Mouse (Mus musculus) ES-E14 (cell line): ENCODE measurements at regions not wholly inside any gene's neighbourhood (a gene's known extent, or its start where the extent isn't known, plus 50 kb on each side); places are given as distances from the start of the nearest gene placed in this dataset.

Source experiments
- DNase-seq: peaks from one replicate; pipeline ENCODE4 v3.0.0-alpha.2; 2013; ENCODE audit warnings: low read depth, low spot score
- H3K27ac ChIP-seq: 2 replicates; pipeline ENCODE4 v1.5.1; 2012; ENCODE audit warnings: low read depth, mild to moderate bottlenecking, low read length, moderate library complexity, mixed read lengths; ENCODE audit not compliant: poor library complexity, insufficient read depth, severe bottlenecking
- H3K36me3 ChIP-seq: 2 replicates; pipeline ENCODE4 v1.6.1; 2012; ENCODE audit warnings: mild to moderate bottlenecking, low read length, moderate library complexity, mixed read lengths; ENCODE audit not compliant: control insufficient read depth, poor library complexity, insufficient read depth, severe bottlenecking
- H3K4me1 ChIP-seq, 2 experiments: fragments of 150-350 bp in 1 of 2; sonication (generic) in 1 of 2; 2 replicates each; pipeline ENCODE4 v1.6.1; 2012; ENCODE audit warnings: low read length in 2 of 2, mild to moderate bottlenecking in 1 of 2, mixed read lengths in 1 of 2; ENCODE audit not compliant: control insufficient read depth in 2 of 2, insufficient read depth in 2 of 2, poor library complexity in 1 of 2
- H3K4me3 ChIP-seq, 2 experiments: fragments of 150-350 bp in 1 of 2; sonication (generic) in 1 of 2; 2 replicates each; pipeline ENCODE4 v1.5.1; 2012; ENCODE audit warnings: low read length in 2 of 2, low read depth in 1 of 2, mild to moderate bottlenecking in 1 of 2, mixed read lengths in 1 of 2; ENCODE audit not compliant: insufficient read depth in 1 of 2, poor library complexity in 1 of 2, severe bottlenecking in 1 of 2
- H3K9ac ChIP-seq: 2 replicates; pipeline ENCODE4 v1.6.1; 2012; ENCODE audit warnings: low read depth, mild to moderate bottlenecking, low read length, mixed read lengths; ENCODE audit not compliant: poor library complexity, insufficient read depth, severe bottlenecking
- H3K9me3 ChIP-seq: fragments of 150-350 bp; sonication (generic); 2 replicates; pipeline ENCODE4 v1.6.1; 2012; ENCODE audit warnings: low read depth, mild to moderate bottlenecking, low read length; ENCODE audit not compliant: control insufficient read depth, insufficient read depth
- CHD2 ChIP-seq: IDR thresholded peaks from 2 replicates; pipeline ENCODE4 v1.6.1; 2014; ENCODE audit warnings: mild to moderate bottlenecking, low read depth, low read length, inconsistent platforms
- HCFC1 ChIP-seq: IDR thresholded peaks from 2 replicates; pipeline ENCODE4 v1.6.1; 2012; ENCODE audit warnings: low read length, inconsistent platforms, borderline replicate concordance; ENCODE audit not compliant: insufficient read depth
- MAFK ChIP-seq: IDR thresholded peaks from 2 replicates; pipeline ENCODE4 v1.6.1; 2014; ENCODE audit warnings: mild to moderate bottlenecking, low read depth, low read length, inconsistent platforms; ENCODE audit not compliant: insufficient read depth
- ZC3H11A ChIP-seq: IDR thresholded peaks from 2 replicates; pipeline ENCODE4 v1.6.1; 2012; ENCODE audit warnings: low read depth, mild to moderate bottlenecking, inconsistent platforms, low read length, borderline replicate concordance
- ZNF384 ChIP-seq: IDR thresholded peaks from 2 replicates; pipeline ENCODE4 v1.6.1; 2012; ENCODE audit warnings: low read depth, low read length, inconsistent platforms
- in situ Hi-C, 2 experiments: fragments of 600-800 bp; cut with MboI; formaldehyde crosslinking; loops; one replicate each; pipeline ENCODE4 v1.15.1; 2025; ENCODE audit warnings: low sequenced_read_pairs in 2 of 2, inconsistent platforms in 1 of 2; ENCODE audit not compliant: unreplicated experiment in 2 of 2

DNA sequence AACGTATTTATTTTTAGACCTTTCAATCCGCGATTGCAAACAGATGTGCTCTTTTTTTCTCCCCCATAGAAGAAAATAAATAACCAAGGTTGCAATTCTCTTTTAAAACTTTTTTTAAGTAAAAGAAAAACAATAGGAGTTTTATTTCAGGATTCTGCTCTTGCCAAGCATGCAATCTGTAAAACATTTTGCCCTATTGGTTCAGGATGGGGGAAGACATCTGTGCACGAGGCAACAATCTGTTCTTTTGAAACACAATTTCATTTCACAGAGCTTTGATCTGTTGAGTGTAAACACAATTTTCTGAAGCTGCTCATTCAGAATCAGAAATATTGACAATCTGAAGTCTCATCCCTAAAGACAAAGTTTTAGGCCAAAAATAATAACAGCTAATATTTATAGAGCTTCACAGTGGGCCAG, 271.8 kb upstream of the Cblb start:
- in situ Hi-C loops: no loop called here
- H3K27ac ChIP-seq: no peak overlapping the region
- no peak for TF ChIP-seq MAFK
- no peak for TF ChIP-seq ZC3H11A
- no peak for TF ChIP-seq HCFC1
- no peak for TF ChIP-seq ZNF384
- TF ChIP-seq CHD2: no peak
- no peak for DNase-seq
- H3K9ac ChIP-seq: no peak overlapping the region
- H3K4me1 ChIP-seq: no peaks in the 10 kb centered on the region
- H3K9me3 ChIP-seq: no peaks in the 10 kb centered on the region
- no peaks in the 10 kb centered on the region for H3K36me3 ChIP-seq
- no peak overlapping the region for H3K4me3 ChIP-seq

DNA sequence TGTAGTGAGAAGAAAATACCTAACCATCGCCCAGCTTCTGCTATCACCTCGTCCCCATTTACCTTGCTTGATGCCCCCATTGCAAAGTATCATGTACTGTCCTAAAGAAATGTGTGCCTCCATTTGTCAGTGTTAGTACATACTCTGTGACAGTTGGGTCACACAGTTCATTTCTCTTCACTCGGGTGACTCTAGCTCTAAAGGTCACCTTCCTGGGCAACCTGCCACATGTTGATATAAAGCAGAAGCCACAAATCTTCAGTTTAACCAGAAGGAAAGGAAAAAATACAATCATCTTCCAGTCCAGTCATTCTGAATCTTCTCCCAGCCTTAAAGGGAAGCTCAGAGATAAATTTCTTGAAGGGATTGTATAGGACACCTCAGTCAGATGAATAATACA, 263.5 kb upstream of the Cblb start:
- Histone ChIP-seq H3K27ac (no peak overlapping the region), H3K9ac (no peak overlapping the region), H3K4me1 (no peaks in the 10 kb centered on the region)

DNA sequence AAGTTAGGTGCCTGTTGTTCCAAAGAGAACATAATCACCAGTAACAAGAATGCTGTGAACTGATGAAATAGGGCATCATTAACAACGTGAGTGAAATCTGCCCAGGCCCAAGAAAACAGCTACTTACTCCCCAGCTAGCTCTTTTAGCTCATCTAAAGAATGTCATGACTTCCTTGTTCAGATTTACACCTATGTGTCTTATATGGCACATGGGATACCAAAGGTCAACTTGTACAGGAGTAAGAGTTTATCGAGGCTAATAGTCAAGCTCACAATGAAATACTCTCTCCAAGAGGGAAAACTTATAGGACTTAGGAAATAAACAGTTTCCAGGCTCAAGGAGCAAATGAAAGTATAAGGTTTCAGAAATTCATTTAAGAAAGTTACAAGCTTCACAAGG, 252.1 kb upstream of the Cblb start:
- H3K9ac ChIP-seq: no peak overlapping the region
- no peaks in the 10 kb centered on the region for H3K36me3 ChIP-seq
- H3K4me1 ChIP-seq: no peaks in the 10 kb centered on the region
- H3K27ac ChIP-seq: no peak overlapping the region
- in situ Hi-C loops: no loop called here
- H3K4me3 ChIP-seq: no peak overlapping the region
- TF ChIP-seq ZC3H11A: no peak
- TF ChIP-seq CHD2: no peak
- no peaks in the 10 kb centered on the region for H3K9me3 ChIP-seq
- DNase-seq: no peak

More for the DNA sequence above, 263.5 kb upstream of the Cblb start:
- Histone ChIP-seq H3K36me3 (no peaks in the 10 kb centered on the region), H3K9me3 (no peaks in the 10 kb centered on the region), H3K4me3 (no peak overlapping the region)
- in situ Hi-C loops: no loop called here
- no peak for DNase-seq
- no peak for TF ChIP-seq CHD2
- no peak for TF ChIP-seq ZNF384
- no peak for TF ChIP-seq MAFK
- no peak for TF ChIP-seq HCFC1

DNA sequence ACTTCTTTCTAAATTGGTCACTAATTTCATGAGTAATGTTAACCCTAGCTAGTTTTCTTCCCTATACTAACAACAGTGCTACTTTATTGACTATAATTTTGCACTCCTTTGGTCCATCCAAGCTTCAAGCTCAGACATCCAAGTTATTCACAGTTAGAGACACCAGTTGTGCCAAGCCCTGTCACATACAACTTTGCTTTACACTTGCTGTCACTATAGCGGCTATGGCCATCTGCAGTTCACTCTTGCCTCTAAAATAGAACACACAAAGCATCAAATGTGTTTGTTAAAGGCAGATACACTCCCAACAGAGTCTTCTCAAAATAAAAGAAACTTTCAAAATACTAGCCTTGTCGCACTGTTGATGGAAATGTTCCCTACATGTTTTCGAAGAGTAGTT, 236.0 kb upstream of the Cblb start:
- H3K4me1 ChIP-seq: no peaks in the 10 kb centered on the region
- peaks cover 2% of the 10 kb centered on the region; the same call in 1 of the 2 replicates for H3K9me3 ChIP-seq
- no peak for DNase-seq
- no peaks in the 10 kb centered on the region for H3K36me3 ChIP-seq
- H3K4me3 ChIP-seq: no peak overlapping the region
- no peak overlapping the region for H3K9ac ChIP-seq
- no peak for TF ChIP-seq CHD2
- no peak for TF ChIP-seq MAFK
- no peak for TF ChIP-seq ZC3H11A
- TF ChIP-seq HCFC1: no peak
- TF ChIP-seq ZNF384: no peak
- H3K27ac ChIP-seq: no peak overlapping the region
- in situ Hi-C loops: no loop called here

DNA sequence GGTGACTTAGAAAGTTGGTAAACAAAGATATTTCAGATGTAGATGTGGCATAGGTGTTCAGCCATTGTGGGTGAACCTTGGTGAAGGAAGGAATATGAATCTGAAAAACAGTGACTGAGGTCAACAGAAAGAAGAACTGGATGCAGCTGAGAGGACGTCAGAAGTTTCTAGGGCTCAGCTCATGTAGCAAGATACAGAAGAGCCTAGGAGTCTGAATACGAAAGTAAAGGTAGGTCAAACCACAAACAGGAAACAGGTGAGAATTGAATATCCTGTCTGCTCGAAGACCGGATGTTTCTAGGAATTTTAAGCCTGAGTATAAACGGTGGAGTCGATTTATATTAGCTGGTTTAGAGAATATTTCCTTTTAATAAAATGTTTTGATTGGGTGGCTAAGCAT, 223.7 kb upstream of the Cblb start:
- H3K36me3 ChIP-seq: no peaks in the 10 kb centered on the region
- in situ Hi-C loops: no loop called here
- H3K9ac ChIP-seq: no peak overlapping the region
- no peak overlapping the region for H3K4me3 ChIP-seq
- no peak for DNase-seq
- no peaks in the 10 kb centered on the region for H3K4me1 ChIP-seq
- no peak overlapping the region for H3K27ac ChIP-seq
- no peaks in the 10 kb centered on the region for H3K9me3 ChIP-seq
- no peak for TF ChIP-seq ZNF384
- no peak for TF ChIP-seq ZC3H11A
- no peak for TF ChIP-seq HCFC1
- TF ChIP-seq CHD2: no peak
